Mouse (Mus musculus) ES-Bruce4 (cell line): Measurements from ENCODE around the gene Car10.

ENCODE experiments used
- CTCF ChIP-seq: IDR thresholded peaks from one replicate; pipeline ENCODE4 v1.8.1; 2011; ENCODE audit warnings: low read depth, low read length
- POLR2A ChIP-seq: IDR thresholded peaks from one replicate; pipeline ENCODE4 v1.8.1; 2011; ENCODE audit warnings: low read length; ENCODE audit not compliant: insufficient read depth

- TF ChIP-seq POLR2A (no peak), CTCF (no peak)
Measured at GRCm38 (mm10) chr11:93230057-93230456, 132.2 kb downstream of the Car10 start.
